Mouse (Mus musculus): Measurements from ENCODE around the gene Nt5dc1.
"Not testable (repeated sequence)": the region's sequence is repeated elsewhere in the genome, so short reads cannot be mapped to it uniquely, and the experiment has no call there.

The Nt5dc1 gene

GRCm38 (mm10) chr10:34418204-34418756 lies at the start of gene Nt5dc1:
Gene Nt5dc1 (minus strand): TSS chr10:34418552.
- DNase-seq (ENCODE audit: low spot score) = peak; percentile 93

DNA sequence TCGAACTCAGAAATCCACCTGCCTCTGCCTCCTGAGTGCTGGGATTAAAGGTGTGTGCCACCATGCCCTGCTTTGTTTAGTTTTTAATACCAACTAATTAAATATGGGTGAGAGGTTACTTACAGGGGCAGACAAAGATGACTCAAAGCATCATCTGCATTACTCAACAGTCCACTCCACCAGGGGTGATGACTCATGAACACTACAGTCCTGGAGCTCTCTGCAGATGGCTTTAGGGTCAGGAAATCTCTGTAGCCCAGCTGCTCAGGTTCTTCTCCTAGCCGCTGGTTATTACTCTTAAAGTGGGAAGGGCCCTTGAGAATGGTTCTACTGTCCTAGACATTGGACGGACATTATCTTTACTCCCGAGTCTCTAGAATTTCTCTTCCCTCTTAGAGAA lies 46.0 kb upstream of the Nt5dc1 start:
- DNase-seq (ENCODE audit: low spot score) = no peak

- no peak for DNase-seq (ENCODE audit: low spot score)
Measured at GRCm38 (mm10) chr10:34461451-34461850, 43.1 kb upstream of the Nt5dc1 start.

DNA sequence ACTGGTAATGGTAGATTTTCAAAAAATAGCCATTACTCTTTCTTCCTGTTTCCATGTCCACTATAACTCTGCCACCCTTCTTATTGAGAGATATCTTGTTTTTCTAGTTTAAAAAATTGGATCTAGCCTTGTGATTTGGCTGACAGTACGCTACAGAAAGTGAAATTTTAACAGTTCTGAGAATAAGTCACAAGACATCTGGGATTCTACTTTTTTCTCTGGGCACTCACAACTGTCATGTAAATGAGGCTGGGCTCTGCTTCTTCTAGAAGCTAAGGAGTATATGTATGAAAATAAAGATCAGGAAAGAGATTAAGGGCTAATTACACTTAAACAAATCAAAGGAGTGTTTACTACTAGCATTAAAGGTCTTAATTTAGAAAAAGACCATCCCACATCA lies 31.1 kb upstream of the Nt5dc1 start:
- no peak for DNase-seq (ENCODE audit: low spot score)

GRCm38 (mm10) chr10:34434191-34434590 lies 15.8 kb upstream of the Nt5dc1 start:
- DNase-seq (ENCODE audit: low spot score) = not testable (repeated sequence)

GRCm38 (mm10) chr10:34431783-34432182 lies 13.4 kb upstream of the Nt5dc1 start:
- no peak for DNase-seq (ENCODE audit: low spot score)

GRCm38 (mm10) chr10:34418794-34419193 lies 442 bp upstream of the Nt5dc1 start:
- not testable (repeated sequence) for DNase-seq (ENCODE audit: low spot score)

- DNase-seq (ENCODE audit: low spot score) = no peak
Measured at GRCm38 (mm10) chr10:34399267-34399666, 19.1 kb downstream of the Nt5dc1 start.

DNA sequence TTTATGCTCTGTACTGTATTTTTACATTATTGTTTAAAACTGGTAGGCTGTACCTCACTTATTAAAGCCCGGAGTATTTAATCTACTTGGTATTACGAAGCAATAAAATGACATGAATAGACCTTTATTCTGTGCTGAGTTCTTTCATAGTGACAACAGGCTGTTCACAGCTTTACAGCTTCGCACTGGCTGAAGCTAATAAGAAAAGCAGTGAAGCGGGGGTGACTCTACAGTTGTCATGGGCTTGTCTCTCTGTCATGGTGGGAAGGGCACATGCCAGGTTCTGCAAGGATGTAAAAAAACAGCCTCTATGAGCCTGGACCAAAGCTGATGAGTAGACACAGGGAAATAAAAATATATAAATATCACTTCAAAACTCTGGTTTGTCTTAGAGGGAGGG lies 21.4 kb downstream of the Nt5dc1 start:
- no peak for DNase-seq (ENCODE audit: low spot score)

- DNase-seq (ENCODE audit: low spot score) = no peak
Measured at GRCm38 (mm10) chr10:34389681-34390080, 28.7 kb downstream of the Nt5dc1 start, which contains the start of gene Col10a1. Gene Col10a1 (plus strand): TSS chr10:34389981.

DNA sequence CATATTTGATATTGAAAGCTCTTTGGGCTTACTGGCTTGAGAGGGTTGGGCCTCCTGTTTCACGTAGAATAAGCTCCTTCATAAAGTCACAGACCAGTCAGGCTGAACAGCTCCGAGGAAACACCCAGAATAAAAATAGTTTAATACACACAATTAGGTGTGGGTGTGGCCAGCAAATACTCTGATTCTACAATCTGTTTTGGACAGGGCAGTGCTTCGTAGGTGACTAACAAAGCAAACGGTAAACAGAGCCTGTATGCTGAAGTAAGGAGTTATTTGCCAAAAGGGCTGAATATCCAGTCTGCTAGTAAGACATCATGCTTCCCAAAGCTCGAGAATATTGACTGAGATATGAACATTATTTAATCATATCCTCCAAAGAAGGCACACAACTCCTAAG lies 32.7 kb downstream of the Nt5dc1 start:
- DNase-seq (ENCODE audit: low spot score) = no peak

- no peak for DNase-seq (ENCODE audit: low spot score)
Measured at GRCm38 (mm10) chr10:34373332-34373731, 45.0 kb downstream of the Nt5dc1 start.

DNA sequence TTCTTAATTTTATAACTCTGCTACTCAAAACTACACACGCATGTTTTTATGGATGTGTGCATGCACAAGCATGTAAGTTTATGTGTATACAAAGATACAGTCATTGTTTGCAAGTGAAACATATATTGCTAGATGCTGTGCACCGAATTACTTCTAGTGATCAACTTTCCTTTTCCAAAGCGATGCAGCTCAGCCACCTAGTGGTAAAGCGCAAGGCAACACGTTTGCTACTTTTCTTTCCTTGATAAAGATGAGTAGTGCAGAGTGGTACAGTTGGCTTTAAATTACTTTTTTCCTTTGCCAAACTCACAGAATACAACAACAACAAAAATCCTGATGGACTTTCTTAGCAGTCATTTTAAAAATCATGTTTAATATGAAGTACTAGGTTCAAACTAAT lies 50.2 kb downstream of the Nt5dc1 start:
- no peak for DNase-seq (ENCODE audit: low spot score)

GRCm38 (mm10) chr10:34363756-34364155 lies 54.6 kb downstream of the Nt5dc1 start:
- DNase-seq (ENCODE audit: low spot score) = peak; percentile 20

GRCm38 (mm10) chr10:34358263-34358662 lies 60.1 kb downstream of the Nt5dc1 start:
- DNase-seq (ENCODE audit: low spot score) = no peak

GRCm38 (mm10) chr10:34352166-34352565 lies 66.2 kb downstream of the Nt5dc1 start:
- no peak for DNase-seq (ENCODE audit: low spot score)

GRCm38 (mm10) chr10:34341886-34342285 lies 76.5 kb downstream of the Nt5dc1 start:
- no peak for DNase-seq (ENCODE audit: low spot score)

GRCm38 (mm10) chr10:34341014-34341413 lies 77.3 kb downstream of the Nt5dc1 start:
- DNase-seq (ENCODE audit: low spot score) = no peak

GRCm38 (mm10) chr10:34328310-34328709 lies 90.0 kb downstream of the Nt5dc1 start:
- DNase-seq (ENCODE audit: low spot score) = peak; percentile 33

DNA sequence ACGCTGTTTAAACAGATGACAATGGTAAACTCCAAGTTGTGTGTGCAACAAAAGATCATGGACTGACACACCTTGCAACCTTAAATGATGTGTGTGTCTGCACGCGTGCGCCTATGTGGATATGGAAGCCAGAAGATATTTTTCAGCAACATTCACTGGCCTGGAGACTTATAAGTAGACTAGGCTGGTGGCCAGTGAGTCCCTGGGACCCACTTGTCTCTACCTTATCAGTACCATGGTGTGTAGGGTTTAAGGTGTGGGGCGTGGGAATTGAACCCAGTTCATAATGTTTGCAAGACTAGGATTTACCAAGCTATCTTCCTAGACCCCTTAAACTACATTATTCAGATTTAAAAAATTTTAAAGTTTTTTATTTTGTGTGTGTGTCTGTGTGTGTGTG lies 91.2 kb downstream of the Nt5dc1 start:
- no peak for DNase-seq (ENCODE audit: low spot score)

DNA sequence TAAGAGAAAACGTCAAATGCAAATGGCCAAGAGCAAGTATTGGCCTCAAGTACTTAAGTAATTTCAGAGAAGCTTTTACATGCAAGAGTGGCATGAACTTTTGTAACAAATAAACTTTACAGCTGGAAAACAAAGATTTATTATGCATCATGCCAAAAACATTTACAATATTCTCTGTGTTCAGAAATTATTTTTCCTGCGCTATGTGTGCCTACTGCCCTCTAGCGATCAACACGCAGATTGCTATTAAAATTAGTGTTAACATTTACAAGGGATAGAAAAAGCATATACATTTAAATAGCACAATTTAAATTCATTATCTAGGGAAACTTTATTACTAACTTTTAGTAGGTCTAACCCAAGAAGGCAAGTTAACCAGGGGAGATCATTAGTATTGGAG lies 91.7 kb downstream of the Nt5dc1 start:
- no peak for DNase-seq (ENCODE audit: low spot score)

- no peak for DNase-seq (ENCODE audit: low spot score)
Measured at GRCm38 (mm10) chr10:34320809-34321208, 97.5 kb downstream of the Nt5dc1 start.

- no peak for DNase-seq (ENCODE audit: low spot score)
Measured at GRCm38 (mm10) chr10:34317217-34317606, 101.1 kb downstream of the Nt5dc1 start.

GRCm38 (mm10) chr10:34316571-34317216 lies 101.7 kb downstream of the Nt5dc1 start:
- no peak for DNase-seq (ENCODE audit: low spot score)
